Mouse (Mus musculus): ENCODE data around the gene Adh7. TPM values are rescaled to one million over a fixed set of nuclear protein-coding genes. Genes with fewer than 3 reads are reported as not detected.

Gene Adh7
- polyA plus RNA-seq (2012; ENCODE audit: low replicate concordance) = not detected in 2 replicates

GRCm38 (mm10) chr3:138217631-138218264 lies at the start of gene Adh7:
Gene Adh7, plus strand, starts transcription at chr3:138217760.

GRCm38 (mm10) chr3:138193683-138194302 lies 23.8 kb upstream of the Adh7 start, which contains the start of gene 4930579F01Rik:
Gene 4930579F01Rik, minus strand, starts transcription at chr3:138193825.

GRCm38 (mm10) chr3:138260721-138261669 lies 43.4 kb downstream of the Adh7 start, which contains the start of gene Adh1:
Gene Adh1, plus strand, starts transcription at chr3:138260991.

Other genes starting within 250 kb of the Adh7 start
- gene Dapp1, start 236.2 kb upstream of the Adh7 start, polyA plus RNA-seq (2012; ENCODE audit: low replicate concordance) = 1.9 and 9.0 TPM in 2 replicates
- 0.05 TPM in 1 of 2 replicates, not detected in the other for gene 1110002E22Rik, start 152.7 kb upstream of the Adh7 start, polyA plus RNA-seq (2012; ENCODE audit: low replicate concordance)
- gene Gm5105, start 150.4 kb upstream of the Adh7 start, polyA plus RNA-seq (2012; ENCODE audit: low replicate concordance) = not detected in 2 replicates
- gene Trmt10a, start 74.3 kb upstream of the Adh7 start, polyA plus RNA-seq (2012; ENCODE audit: low replicate concordance) = 1.5 and 3.8 TPM in 2 replicates
- 0.23 and 0.35 TPM in 2 replicates for gene Mttp, start 72.8 kb upstream of the Adh7 start, polyA plus RNA-seq (2012; ENCODE audit: low replicate concordance)
- gene 4930579F01Rik, start 23.9 kb upstream of the Adh7 start, polyA plus RNA-seq (2012; ENCODE audit: low replicate concordance) = not detected in 2 replicates
- gene Adh1, start 43.2 kb downstream of the Adh7 start, polyA plus RNA-seq (2012; ENCODE audit: low replicate concordance) = not detected in 2 replicates
- not detected in 2 replicates for gene Adh6a, start 95.5 kb downstream of the Adh7 start, polyA plus RNA-seq (2012; ENCODE audit: low replicate concordance)
- gene Adh6b, start 124.0 kb downstream of the Adh7 start, polyA plus RNA-seq (2012; ENCODE audit: low replicate concordance) = not detected in 2 replicates
- not detected in 2 replicates for gene Adh4, start 197.7 kb downstream of the Adh7 start, polyA plus RNA-seq (2012; ENCODE audit: low replicate concordance)
- gene Adh5, start 225.3 kb downstream of the Adh7 start, polyA plus RNA-seq (2012; ENCODE audit: low replicate concordance) = 1.8 and 11.1 TPM in 2 replicates

All from leukemia stem cell, adult 10-12 weeks (primary cell).